Mouse (Mus musculus) effector memory CD4-positive, alpha-beta T cell, adult 5 months (primary cell): ENCODE measurements around the gene Gm11733. TPM values are rescaled to one million over a fixed set of nuclear protein-coding genes. Genes with fewer than 3 reads are reported as not detected.

Experiments used
- polyA plus RNA-seq: library from polyadenylated mRNA; unstranded; fragments of 100-300 nt; shearing (Covaris generic); gene quantifications from one replicate; pipeline ENCODE4 v1.2.1, GENCODE M21; 2017

Gm11733 gene
- polyA plus RNA-seq: not detected

DNA sequence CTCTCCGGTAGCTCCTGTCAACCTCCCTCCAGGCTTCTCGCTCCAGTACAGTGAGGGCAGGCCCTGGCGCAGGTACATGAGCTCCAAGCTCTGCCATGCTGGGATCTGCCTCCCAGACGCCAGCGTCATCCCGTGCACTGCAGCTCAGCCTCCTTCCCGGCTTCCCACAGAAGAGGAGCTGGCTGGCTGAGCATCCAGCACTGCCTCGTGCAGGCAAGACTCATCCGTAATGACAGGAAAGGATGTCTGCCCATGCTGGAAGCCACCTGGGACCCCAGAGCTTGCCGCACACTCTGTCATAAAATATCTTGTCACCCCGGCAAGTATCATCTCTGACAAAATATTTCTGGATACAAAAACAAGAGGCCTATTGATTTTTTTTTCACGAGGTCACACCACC is at the start of gene Gm11733:
TSS of gene Gm11733 (plus strand) at position 171 of the 400 bp plus-strand sequence.

Other genes starting within 250 kb of the Gm11733 start
- gene Tnrc6c, start 169.9 kb downstream of the Gm11733 start, polyA plus RNA-seq: 24.1 TPM